Comparison of ENCODE assay signal across 19 mouse cellular contexts in the genomic region with DNA sequence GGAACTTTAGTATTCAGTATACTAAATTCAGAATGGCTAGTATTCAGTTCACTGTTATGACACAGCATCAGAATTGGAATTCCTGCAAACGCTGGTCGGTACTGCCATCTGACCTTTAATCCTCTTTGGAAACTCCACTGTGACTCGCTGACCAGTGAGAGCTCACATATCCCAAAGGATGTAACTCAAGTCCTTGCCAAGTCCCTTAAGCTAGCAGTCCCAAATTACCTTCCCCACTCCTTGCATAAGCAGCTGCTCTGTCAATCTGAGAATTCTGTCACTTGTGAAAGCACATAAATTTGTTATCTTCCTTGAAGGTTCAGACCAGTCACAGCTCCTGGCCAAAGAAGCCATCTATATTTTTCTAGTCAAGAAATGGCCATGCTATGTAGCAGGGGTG. TPM values are rescaled to one million over a fixed set of nuclear protein-coding genes. Genes with fewer than 3 reads are reported as not detected.
A peak's percentile ranks its signal among the peaks of the same experiment; 100 is the strongest.
DNase-seq lines count a peak whose midpoint lies in the region; ATAC-seq and TF ChIP-seq lines count a peak whose summit lies in the region.
"Had no signal": no experiment of that assay in that cellular context is flagged by ENCODE, and none has a peak within 500 bp of the region (broad histone marks: within the 10 kb centered on the region; RNA-seq: fewer than 3 reads in every experiment).

No protein-coding gene starts in this region.

- H3K36me3 ChIP-seq in limb, embryonic 14.5 days (ENCODE audit: control insufficient read depth, insufficient read depth, low read length), result no peaks in the 10 kb centered on the region
- H3K36me3 ChIP-seq in limb, embryonic 10.5 days, result no peaks in the 10 kb centered on the region
- no peaks in the 10 kb centered on the region for H3K36me3 ChIP-seq in myocyte (ENCODE audit: control insufficient read depth, insufficient read depth)
- H3K36me3 ChIP-seq: heart, embryonic 15.5 days; intestine, embryonic 15.5 days; liver, embryonic 15.5 days; neural tube, embryonic 12.5 days had no signal

- H3K79me2 ChIP-seq in myocyte (ENCODE audit: control insufficient read depth, insufficient read depth), result no peaks in the 10 kb centered on the region

- H3K9ac ChIP-seq in limb, embryonic 14.5 days (ENCODE audit: low read depth, low read length, severe bottlenecking), result no peak overlapping the region
- H3K9ac ChIP-seq: heart, embryonic 15.5 days; hindbrain, embryonic 14.5 days; intestine, embryonic 15.5 days; liver, embryonic 15.5 days; neural tube, embryonic 12.5 days had no signal

- DNase-seq in gastrocnemius, postnatal 25 days, result peak; percentile 7
- no peak for DNase-seq in gastrocnemius, adult 18-20 months (ENCODE audit: low spot score)
- peak; percentile 9 for DNase-seq in limb, embryonic 14.5 days (ENCODE audit: low spot score)
- DNase-seq in limb, embryonic 10.5 days (ENCODE audit: low spot score), result no peak
- DNase-seq in kidney, adult 8-10 months, result no peak
- DNase-seq: cerebellum, adult 2 months; kidney, postnatal 10 days; lung, postnatal 14 days had no signal

- ATAC-seq in limb, embryonic 14.5 days (ENCODE audit: low FRiP score, low read depth), result no peak
- ATAC-seq in common myeloid progenitor, adult 5-6 weeks (replicated peaks; ENCODE audit: low read depth, poor library complexity, severe bottlenecking), result 0 out of 2 replicates have a peak, but pooled peaks have one; percentile 18
- no peak for ATAC-seq in frontal cortex, adult (ENCODE audit: low TSS enrichment)
- ATAC-seq: forebrain, embryonic 14.5 days; intestine, embryonic 15.5 days had no signal

- H3K4me1 ChIP-seq in limb, embryonic 14.5 days (ENCODE audit: control insufficient read depth, insufficient read depth, low read length), result no peaks in the 10 kb centered on the region
- H3K4me1 ChIP-seq in limb, embryonic 10.5 days, result no peaks in the 10 kb centered on the region
- H3K4me1 ChIP-seq: heart, embryonic 15.5 days; intestine, embryonic 15.5 days; liver, embryonic 15.5 days; neural tube, embryonic 12.5 days had no signal

- H3K27ac ChIP-seq in limb, embryonic 14.5 days (replicated peaks; ENCODE audit: low read depth, low read length), result no peak overlapping the region
- no peak overlapping the region for H3K27ac ChIP-seq in limb, embryonic 10.5 days
- H3K27ac ChIP-seq: heart, embryonic 15.5 days; hindbrain, embryonic 14.5 days; intestine, embryonic 15.5 days; layer of hippocampus, adult 2 months; liver, embryonic 15.5 days; neural tube, embryonic 12.5 days had no signal

- WGBS in limb, embryonic 14.5 days, result 61% methylated on average over 3 of the region's 3 CpGs
- WGBS in limb, embryonic 10.5 days, result 69% methylated on average over 3 of the region's 3 CpGs

- no peak overlapping the region for H3K4me3 ChIP-seq in limb, embryonic 14.5 days (replicated peaks; ENCODE audit: low read length)
- no peak overlapping the region for H3K4me3 ChIP-seq in limb, embryonic 10.5 days
- no peak overlapping the region for H3K4me3 ChIP-seq in myocyte
- H3K4me3 ChIP-seq: heart, embryonic 15.5 days; intestine, embryonic 15.5 days; layer of hippocampus, adult 2 months; liver, embryonic 15.5 days; neural tube, embryonic 12.5 days had no signal

- TF ChIP-seq POLR2A in limb, embryonic 14.5 days (IDR thresholded peaks at IDR 0.05; ENCODE audit: borderline replicate concordance, extremely low read depth, insufficient read depth, insufficient read length), result no peak
- no peak for TF ChIP-seq POLR2A in myocyte (IDR thresholded peaks at IDR 0.05; ENCODE audit: insufficient read length, low read depth)

- no peaks in the 10 kb centered on the region for H3K27me3 ChIP-seq in limb, embryonic 14.5 days (ENCODE audit: control insufficient read depth, insufficient read depth, low read length)
- no peaks in the 10 kb centered on the region for H3K27me3 ChIP-seq in limb, embryonic 10.5 days (ENCODE audit: low read depth, poor library complexity, severe bottlenecking)
- H3K27me3 ChIP-seq in myocyte (ENCODE audit: control insufficient read depth, insufficient read depth, insufficient read length), result no peaks in the 10 kb centered on the region
- H3K27me3 ChIP-seq: heart, embryonic 15.5 days; intestine, embryonic 15.5 days; liver, embryonic 15.5 days; neural tube, embryonic 12.5 days had no signal

- H3ac ChIP-seq in myocyte (ENCODE audit: control insufficient read depth, insufficient read length), result no peak overlapping the region

- no peaks in the 10 kb centered on the region for H3K9me3 ChIP-seq in limb, embryonic 14.5 days (ENCODE audit: control insufficient read depth, low read length)
- H3K9me3 ChIP-seq in limb, embryonic 10.5 days (replicated peaks), result no peaks in the 10 kb centered on the region
- H3K9me3 ChIP-seq: G1E; heart, embryonic 15.5 days; intestine, embryonic 15.5 days; liver, embryonic 15.5 days; neural tube, embryonic 12.5 days had no signal

- no peak overlapping the region for H3K4me2 ChIP-seq in limb, embryonic 14.5 days (replicated peaks; ENCODE audit: low read depth, low read length, severe bottlenecking)
- no peak overlapping the region for H3K4me2 ChIP-seq in myocyte (ENCODE audit: low read depth)
- H3K4me2 ChIP-seq: heart, embryonic 15.5 days; hindbrain, embryonic 14.5 days; intestine, embryonic 15.5 days; liver, embryonic 15.5 days; neural tube, embryonic 12.5 days had no signal

TF ChIP-seq in myocyte, 11 proteins besides CTCF, POLR2A, EP300 and RAD21:
- no peak for TF ChIP-seq E2F4 (IDR thresholded peaks at IDR 0.05; ENCODE audit: insufficient read depth)
- peak in 2 of 3 experiments; percentile 58 to 59 for TF ChIP-seq MYOD1 (IDR thresholded peaks at IDR 0.05; ENCODE audit: control insufficient read depth in 1 of 3, insufficient read length in 2 of 3, low read depth in 2 of 3)

RNA-seq across cellular contexts. Expression of a gene that starts 48.7 kb away (rescaled TPM):
- 1 to 10 TPM; 2.0 to 2.8 TPM for total RNA-seq in gastrocnemius, postnatal 25 days (2021)
- 1 to 10 TPM in 1 of 2 experiments, under 1 TPM in 1; 0.89 to 1.5 TPM for total RNA-seq in gastrocnemius, adult 18-20 months (2021)
- 1.8 and 2.1 TPM in 2 replicates for polyA plus RNA-seq in limb, embryonic 14.5 days (2012; rRNA removed)
- 5.4 and 5.7 TPM in 2 replicates for polyA plus RNA-seq in limb, embryonic 14.5 days (2014; fragmentation: Nextera tagmentation; extraction: Ambion mirVana)
- 2.5 and 2.9 TPM in 2 replicates for polyA plus RNA-seq in limb, embryonic 10.5 days (2016; fragmentation: Nextera tagmentation; extraction: Ambion mirVana)
- total RNA-seq in common myeloid progenitor, adult 5-6 weeks (2017), result 91.4 and 93.3 TPM in 2 replicates
- polyA plus RNA-seq in myocyte (2012; fragmentation: generic; extraction: Trizol), result 0.20 TPM

Comparison
In these comparisons a context has a peak if more than half of its experiments do, and no peak if none do; other contexts are left out.
1. DNase-seq: peak in gastrocnemius, postnatal 25 days (single experiment) and limb, embryonic 14.5 days (single experiment); none in gastrocnemius, adult 18-20 months (single experiment), limb, embryonic 10.5 days (single experiment) and kidney, adult 8-10 months (0 of 2).
2. RNA of a gene that starts 48.7 kb away (total RNA-seq): 91.4 to 93.3 TPM in common myeloid progenitor, adult 5-6 weeks; 2.0 to 2.8 TPM in gastrocnemius, postnatal 25 days and 0.89 to 1.5 TPM in gastrocnemius, adult 18-20 months; every median in the first group is over 10 times any median in the second.